Mouse (Mus musculus): Measurements from ENCODE around the gene Gm266. TPM values are rescaled to one million over a fixed set of nuclear protein-coding genes. Genes with fewer than 3 reads are reported as not detected.

The Gm266 gene
- polyA plus RNA-seq (2014; fragmentation: Illumina TruSeq; extraction: RNeasy Lipid Tissue Mini Kit (QIAGEN cat#74804); ENCODE audit: low read depth, low replicate concordance) = not detected

GRCm38 (mm10) chr12:111485652-111486306, at the start of gene Gm266:
TSS of gene Gm266 (minus strand) at chr12:111485823.

GRCm38 (mm10) chr12:111442309-111443010, 43.2 kb downstream of the Gm266 start, which contains the start of gene Tnfaip2:
TSS of gene Tnfaip2 (plus strand) at chr12:111442469.

Other genes with a start within 250 kb of the Gm266 start
- not detected for gene Amn, start 214.7 kb downstream of the Gm266 start, polyA plus RNA-seq (2014; fragmentation: Illumina TruSeq; extraction: RNeasy Lipid Tissue Mini Kit (QIAGEN cat#74804); ENCODE audit: low read depth, low replicate concordance)
- gene Cdc42bpb, start 108.1 kb downstream of the Gm266 start, polyA plus RNA-seq (2014; fragmentation: Illumina TruSeq; extraction: RNeasy Lipid Tissue Mini Kit (QIAGEN cat#74804); ENCODE audit: low read depth, low replicate concordance) = 3.2 TPM
- not detected for gene Lbhd2, start 79.0 kb downstream of the Gm266 start, polyA plus RNA-seq (2014; fragmentation: Illumina TruSeq; extraction: RNeasy Lipid Tissue Mini Kit (QIAGEN cat#74804); ENCODE audit: low read depth, low replicate concordance)
- gene Exoc3l4, start 68.8 kb downstream of the Gm266 start, polyA plus RNA-seq (2014; fragmentation: Illumina TruSeq; extraction: RNeasy Lipid Tissue Mini Kit (QIAGEN cat#74804); ENCODE audit: low read depth, low replicate concordance) = not detected
- 5.6 TPM for gene Tnfaip2, start 43.4 kb downstream of the Gm266 start, polyA plus RNA-seq (2014; fragmentation: Illumina TruSeq; extraction: RNeasy Lipid Tissue Mini Kit (QIAGEN cat#74804); ENCODE audit: low read depth, low replicate concordance)
- 429 TPM for gene Eif5, start 52.2 kb upstream of the Gm266 start, polyA plus RNA-seq (2014; fragmentation: Illumina TruSeq; extraction: RNeasy Lipid Tissue Mini Kit (QIAGEN cat#74804); ENCODE audit: low read depth, low replicate concordance)
- gene Mark3, start 88.7 kb upstream of the Gm266 start, polyA plus RNA-seq (2014; fragmentation: Illumina TruSeq; extraction: RNeasy Lipid Tissue Mini Kit (QIAGEN cat#74804); ENCODE audit: low read depth, low replicate concordance) = 65.6 TPM
- gene Ckb, start 186.5 kb upstream of the Gm266 start, polyA plus RNA-seq (2014; fragmentation: Illumina TruSeq; extraction: RNeasy Lipid Tissue Mini Kit (QIAGEN cat#74804); ENCODE audit: low read depth, low replicate concordance) = not detected
- gene Trmt61a, start 192.3 kb upstream of the Gm266 start, polyA plus RNA-seq (2014; fragmentation: Illumina TruSeq; extraction: RNeasy Lipid Tissue Mini Kit (QIAGEN cat#74804); ENCODE audit: low read depth, low replicate concordance) = 0.34 TPM
- gene Bag5, start 227.4 kb upstream of the Gm266 start, polyA plus RNA-seq (2014; fragmentation: Illumina TruSeq; extraction: RNeasy Lipid Tissue Mini Kit (QIAGEN cat#74804); ENCODE audit: low read depth, low replicate concordance) = 9.6 TPM
- gene Apopt1, start 227.4 kb upstream of the Gm266 start, polyA plus RNA-seq (2014; fragmentation: Illumina TruSeq; extraction: RNeasy Lipid Tissue Mini Kit (QIAGEN cat#74804); ENCODE audit: low read depth, low replicate concordance) = 18.7 TPM

Data from liver, adult 10 weeks (tissue).